Mouse (Mus musculus) ZHBTc4 (cell line): ENCODE data around the gene Aar2.

Source experiments
- DNase-seq: peaks from one replicate; pipeline ENCODE4 v3.0.0-alpha.2; 2011; ENCODE audit warnings: low read depth, low spot score

The Aar2 gene

DNA sequence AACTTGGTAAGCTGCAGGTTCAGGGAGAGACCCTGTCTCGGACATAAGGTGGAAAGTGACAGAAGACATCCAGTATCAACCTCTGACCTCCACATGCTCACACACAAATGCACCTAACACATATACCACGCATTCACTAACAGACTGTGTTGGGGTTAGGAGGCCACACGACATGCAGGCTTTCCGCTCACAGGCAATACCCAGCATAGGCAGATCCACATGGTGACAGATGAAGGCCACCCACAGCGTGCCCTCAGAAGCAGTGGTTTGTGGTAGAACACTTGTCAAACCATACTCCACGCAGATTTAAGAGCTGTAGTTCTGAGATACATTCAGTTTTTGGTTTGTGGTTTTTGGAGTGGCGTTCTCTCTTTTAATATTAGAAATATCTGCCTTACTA is 21.3 kb downstream of the Aar2 start:
- no peak for DNase-seq

GRCm38 (mm10) chr2:156569261-156569660 is 21.9 kb downstream of the Aar2 start:
- DNase-seq, result no peak

GRCm38 (mm10) chr2:156571521-156571920 is 24.1 kb downstream of the Aar2 start:
- no peak for DNase-seq

DNA sequence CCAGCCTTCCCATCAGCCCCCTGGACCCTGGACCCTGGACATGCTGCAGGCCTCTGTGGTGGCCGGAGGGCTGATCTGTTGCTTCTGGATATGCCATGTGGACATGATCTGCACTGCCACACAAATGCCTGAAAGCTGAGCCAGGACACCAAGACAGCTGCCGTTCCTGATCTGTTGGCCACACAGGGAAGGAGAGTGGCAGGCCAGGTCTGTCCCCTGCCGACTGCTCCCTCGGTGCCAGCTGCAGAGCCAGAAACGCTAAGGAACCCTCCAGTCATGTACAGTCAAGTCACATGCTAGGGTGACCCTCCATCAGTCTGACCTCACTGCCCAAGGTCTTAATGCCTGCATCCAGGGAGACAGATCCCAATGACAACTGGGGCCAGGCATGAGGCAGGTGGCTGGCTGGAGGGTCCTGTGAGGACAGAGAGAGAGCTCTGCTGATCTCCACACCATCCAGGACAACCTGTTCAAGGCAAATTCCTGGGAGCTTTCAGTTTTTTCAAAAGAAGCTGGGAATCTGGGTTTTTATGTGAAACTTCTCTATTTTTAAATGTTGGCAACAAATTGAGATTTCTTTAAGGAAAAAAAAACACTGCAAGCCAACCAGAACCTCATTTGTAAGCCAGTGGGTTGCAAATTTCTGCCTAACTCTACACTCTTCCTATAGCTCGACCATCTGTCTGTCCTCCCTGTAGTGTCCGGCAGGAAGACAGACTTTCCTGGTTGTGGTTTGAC is 29.6 kb downstream of the Aar2 start:
- DNase-seq, result no peak

DNA sequence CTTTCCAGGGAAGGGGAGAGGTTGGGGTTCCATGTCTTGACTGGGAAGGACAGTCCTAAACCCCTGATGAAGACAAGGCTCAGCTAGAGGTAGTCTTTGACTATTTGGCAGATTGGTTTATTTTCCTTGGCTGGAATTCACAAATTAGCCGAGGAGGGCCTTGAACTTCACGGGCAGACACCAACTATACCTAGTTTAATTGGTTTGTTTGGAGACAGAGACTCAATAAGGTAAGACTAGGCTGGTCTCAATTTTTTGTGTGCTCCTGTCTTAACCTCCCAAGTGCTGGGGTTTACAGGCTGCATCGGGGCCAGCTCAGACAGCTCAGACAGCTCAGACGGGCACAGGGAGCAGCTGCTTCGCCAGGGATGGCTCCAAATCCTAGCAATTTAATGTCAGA is 33.1 kb downstream of the Aar2 start:
- no peak for DNase-seq

DNA sequence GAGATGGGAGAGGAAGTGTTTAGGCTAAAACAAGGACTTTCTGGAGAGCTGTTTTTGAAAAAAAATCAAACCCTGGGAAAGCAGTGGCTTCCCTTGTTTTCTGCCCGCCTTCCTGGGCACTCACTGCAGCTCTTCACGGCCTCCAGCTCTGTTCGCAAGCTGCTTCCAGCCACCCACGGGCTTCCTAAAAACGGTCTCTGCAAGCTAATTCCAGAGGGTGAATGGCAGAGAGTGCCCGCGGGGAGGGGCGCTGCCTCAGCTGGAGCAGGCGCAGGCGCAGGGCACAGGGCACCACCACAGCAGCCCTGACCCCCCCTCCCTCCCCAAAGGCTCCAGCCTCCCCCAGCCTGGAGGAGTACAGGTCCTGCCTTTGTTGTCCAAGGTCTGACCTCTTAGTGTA is 33.9 kb downstream of the Aar2 start:
- DNase-seq, result no peak

- DNase-seq, result no peak
These were observed 35.5 kb downstream of the Aar2 start for GRCm38 (mm10) chr2:156582887-156583286.

DNA sequence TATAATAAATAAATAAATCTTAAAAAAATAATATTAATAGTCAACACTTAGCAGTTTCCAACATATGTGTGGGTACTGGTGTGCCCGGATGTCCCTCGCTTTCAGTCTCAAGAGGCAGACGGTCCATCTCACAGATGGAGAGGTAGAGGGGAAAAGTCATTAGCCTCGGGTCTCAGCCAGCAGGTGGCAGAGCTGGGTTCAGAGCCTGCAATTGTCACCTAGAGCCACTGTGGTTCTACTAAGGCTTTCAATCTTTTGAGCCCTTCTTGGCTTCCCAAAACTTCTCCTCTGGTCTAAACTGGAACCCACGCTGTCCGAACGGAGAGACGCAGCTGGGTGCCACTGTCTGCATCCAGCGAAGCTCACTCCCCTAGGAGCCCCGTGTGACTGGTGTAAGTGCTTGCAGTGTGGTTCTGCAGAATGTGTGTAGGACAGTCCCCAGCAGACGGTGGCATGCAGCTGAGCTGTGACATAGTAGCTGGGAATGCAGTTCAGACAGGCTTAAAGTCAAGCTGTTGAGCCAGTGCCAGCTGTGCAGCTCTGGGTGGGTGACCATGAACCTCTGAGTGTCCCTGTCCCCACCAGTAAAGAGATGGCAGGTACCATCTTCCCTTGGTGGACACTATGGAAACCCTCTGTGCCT is 36.9 kb downstream of the Aar2 start:
- peak; percentile 67 for DNase-seq

- DNase-seq, result no peak
These were observed 37.5 kb downstream of the Aar2 start for GRCm38 (mm10) chr2:156584797-156585471.

DNA sequence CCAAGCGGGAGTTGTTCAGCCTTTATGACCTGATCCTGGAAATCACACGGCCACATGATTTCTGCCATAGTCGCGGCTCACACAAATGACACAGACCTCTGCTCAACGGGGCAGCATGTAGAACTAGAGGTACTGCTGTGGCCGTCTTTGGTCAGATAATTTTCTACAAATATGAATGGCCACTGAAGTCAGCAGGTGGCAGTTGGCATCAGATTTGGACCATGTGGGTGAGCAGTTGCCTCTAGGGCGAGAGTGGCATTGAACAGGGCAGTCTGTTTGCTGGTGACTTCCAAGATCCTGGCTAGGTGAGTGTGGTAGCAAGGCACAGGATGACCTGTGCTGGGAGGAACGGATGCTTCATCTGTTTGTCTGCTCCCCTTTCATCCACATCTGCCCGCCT is 42.1 kb downstream of the Aar2 start:
- DNase-seq, result no peak

- DNase-seq, result no peak
These were observed 47.7 kb downstream of the Aar2 start for GRCm38 (mm10) chr2:156594987-156595490.

- peak; percentile 78 for DNase-seq
These were observed 55.2 kb downstream of the Aar2 start for GRCm38 (mm10) chr2:156602581-156602980.

GRCm38 (mm10) chr2:156603671-156604070 is 56.3 kb downstream of the Aar2 start:
- DNase-seq, result peak; percentile 57

GRCm38 (mm10) chr2:156605144-156605543 is 57.8 kb downstream of the Aar2 start:
- DNase-seq, result no peak

DNA sequence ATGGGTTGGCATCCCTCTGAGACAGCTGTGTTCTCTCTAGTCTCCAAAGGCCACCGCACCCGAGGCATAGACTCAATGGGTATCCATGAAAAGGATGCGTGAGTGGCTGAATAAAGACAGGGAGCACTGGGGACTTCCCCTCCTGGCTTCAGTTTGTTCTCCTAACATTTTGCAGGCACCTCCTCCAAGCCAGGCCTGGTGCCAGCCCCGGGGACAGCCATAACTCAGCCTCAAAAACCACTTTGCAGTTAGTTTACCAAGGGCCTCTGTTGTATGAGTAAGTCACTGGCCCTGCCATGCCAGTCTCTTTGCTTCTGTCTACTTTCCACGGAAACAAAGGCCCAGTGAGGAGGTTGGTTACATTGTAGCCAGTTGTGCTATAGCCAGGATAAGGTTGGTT is 58.6 kb downstream of the Aar2 start:
- no peak for DNase-seq

- peak; percentile 70 for DNase-seq
These were observed 65.7 kb downstream of the Aar2 start for GRCm38 (mm10) chr2:156613081-156613540.

DNA sequence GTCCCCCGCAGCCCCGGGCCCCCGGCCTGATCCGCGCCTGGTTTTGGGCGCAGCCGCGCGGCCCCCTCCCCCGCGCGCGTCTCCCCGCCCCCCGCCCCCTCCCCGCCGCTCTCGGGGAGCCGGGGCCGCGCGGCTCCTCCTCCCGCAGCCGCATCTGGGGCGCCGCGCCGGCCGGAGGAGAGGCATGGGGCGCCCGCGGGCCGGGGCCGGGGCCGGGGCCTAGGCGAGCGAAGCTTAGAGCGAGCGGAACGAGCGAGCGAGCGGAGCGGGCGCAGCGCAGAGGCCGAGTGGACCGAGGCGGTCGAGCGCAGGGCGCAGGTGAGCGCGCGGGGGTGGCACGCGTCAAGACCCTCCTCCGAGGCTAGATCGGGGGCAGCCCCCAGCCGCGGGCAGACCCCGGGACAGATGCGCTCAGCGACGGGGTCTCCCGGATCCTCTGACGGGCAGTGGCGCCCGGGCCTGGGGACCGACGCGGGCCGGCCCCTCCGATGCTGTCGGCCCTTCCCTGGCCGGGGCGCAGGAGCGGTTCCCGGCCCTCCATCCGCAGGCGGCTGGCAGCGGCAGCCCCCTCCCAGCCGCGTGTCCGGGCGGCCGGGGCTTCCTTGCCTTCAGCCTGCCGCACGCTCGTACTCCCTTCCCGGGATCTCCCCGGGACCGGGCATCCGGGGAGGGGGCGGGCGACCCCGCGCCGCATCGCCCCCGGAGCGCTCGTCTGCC is 66.3 kb downstream of the Aar2 start, which contains the start of gene Dlgap4:
Gene Dlgap4, plus strand, starts transcription at position 165 of the 717 bp plus-strand sequence.
- peak; percentile 49 for DNase-seq

GRCm38 (mm10) chr2:156614258-156614556 is 66.8 kb downstream of the Aar2 start:
- peak; percentile 21 for DNase-seq

- peak; percentile 32 for DNase-seq
These were observed 67.6 kb downstream of the Aar2 start for GRCm38 (mm10) chr2:156614661-156615654.

- DNase-seq, result peak; percentile 14
These were observed 69.1 kb downstream of the Aar2 start for GRCm38 (mm10) chr2:156616513-156616912.

DNA sequence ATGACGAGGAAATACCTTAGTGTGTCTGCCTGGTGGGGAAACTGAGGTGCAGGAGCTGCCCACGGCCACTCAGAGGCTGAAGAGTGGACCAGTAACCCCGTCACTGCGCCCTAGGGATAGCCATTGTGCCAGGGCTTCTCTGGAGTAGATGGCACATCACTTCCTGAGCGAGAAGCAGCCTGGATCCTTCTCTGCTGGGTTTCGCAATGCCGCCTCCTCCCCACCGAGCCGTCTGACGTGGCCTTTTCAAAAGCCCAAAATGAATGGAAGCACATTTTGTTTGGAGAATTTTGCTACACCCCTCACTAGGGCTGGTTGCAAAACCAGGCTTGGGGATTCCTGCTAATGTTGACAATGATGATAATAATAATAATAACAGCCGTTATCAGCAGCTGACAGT is 70.2 kb downstream of the Aar2 start:
- no peak for DNase-seq
